Mouse (Mus musculus) cortical plate, adult 2 months (tissue): ENCODE measurements around the gene Qdpr.

Experiments
- CTCF ChIP-seq: fragments of 200-500 bp; IDR thresholded peaks from 2 replicates; pipeline ENCODE4 v1.5.1; 2011; ENCODE audit warnings: mild to moderate bottlenecking, control low read depth, low read length; ENCODE audit not compliant: insufficient read depth; ENCODE audit errors: extremely low read depth
- POLR2A ChIP-seq: fragments of 200-500 bp; IDR thresholded peaks from 2 replicates; pipeline ENCODE4 v1.6.1; 2011; ENCODE audit warnings: mild to moderate bottlenecking, low read length, control low read depth; ENCODE audit not compliant: insufficient read depth; ENCODE audit errors: extremely low read depth

DNA sequence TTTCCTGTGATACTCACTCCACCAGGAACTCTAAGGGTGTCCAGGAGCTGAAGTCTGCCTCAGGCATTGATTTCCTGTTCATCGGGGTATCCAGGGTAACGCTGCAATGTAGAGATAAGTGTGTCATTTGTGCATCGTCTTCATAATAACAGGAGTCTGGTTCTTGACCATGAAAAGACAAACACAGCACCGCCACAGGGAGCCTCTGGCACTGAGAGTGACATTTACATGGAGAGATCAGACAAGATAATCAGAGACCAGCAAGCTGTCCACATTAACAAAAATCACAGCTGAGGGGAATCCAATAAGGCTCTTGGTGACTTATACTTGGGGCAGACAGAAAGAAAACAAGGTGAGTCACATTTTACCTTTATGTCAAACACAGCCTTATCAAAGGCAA is 12.2 kb downstream of the Qdpr start:
- TF ChIP-seq CTCF (no peak), POLR2A (no peak)
